Mouse (Mus musculus) forebrain, embryonic 11.5 days (tissue): Measurements from ENCODE around the gene Fezf2. TPM values are rescaled to one million over a fixed set of nuclear protein-coding genes. Genes with fewer than 3 reads are reported as not detected.

ENCODE experiments used
- ATAC-seq: fragments of 200-750 bp; cut with Nextera tagmentation; replicated peaks from 2 replicates; pipeline ENCODE4 v1.8.0; 2017; ENCODE audit warnings: moderate TSS enrichment; ENCODE audit not compliant: low FRiP score
- DNase-seq: peaks from one replicate; pipeline ENCODE4 v3.0.0-alpha.2; 2017; ENCODE audit warnings: low spot score
- H3K27ac ChIP-seq: fragments of 300-500 bp; sonication (generic); 2 replicates; pipeline ENCODE4 v1.5.1; 2014; ENCODE audit warnings: low read depth, low read length
- H3K27me3 ChIP-seq: fragments of 300-500 bp; sonication (generic); 2 replicates; pipeline ENCODE4 v1.6.1; 2014; ENCODE audit warnings: mild to moderate bottlenecking, low read length, mixed read lengths; ENCODE audit not compliant: control insufficient read depth, insufficient read depth
- H3K36me3 ChIP-seq: fragments of 300-500 bp; sonication (generic); 2 replicates; pipeline ENCODE4 v1.6.1; 2014; ENCODE audit warnings: mild to moderate bottlenecking, low read length, moderate library complexity, mixed read lengths; ENCODE audit not compliant: control insufficient read depth, insufficient read depth
- H3K4me1 ChIP-seq: fragments of 300-500 bp; sonication (generic); replicated peaks from 2 replicates; pipeline ENCODE4 v1.6.1; 2014; ENCODE audit warnings: low read length, mixed read lengths; ENCODE audit not compliant: control insufficient read depth, insufficient read depth
- H3K4me2 ChIP-seq: fragments of 300-500 bp; sonication (generic); 2 replicates; pipeline ENCODE4 v1.6.1; 2014; ENCODE audit warnings: low read depth, mild to moderate bottlenecking, low read length, moderate library complexity, mixed read lengths; ENCODE audit not compliant: severe bottlenecking
- H3K4me3 ChIP-seq: fragments of 300-500 bp; sonication (generic); 2 replicates; pipeline ENCODE4 v1.5.1; 2014; ENCODE audit warnings: low read depth, low read length
- H3K9ac ChIP-seq: fragments of 300-500 bp; sonication (generic); 2 replicates; pipeline ENCODE4 v1.6.1; 2014; ENCODE audit warnings: low read length
- H3K9me3 ChIP-seq: fragments of 300-500 bp; sonication (generic); 2 replicates; pipeline ENCODE4 v1.6.1; 2016; ENCODE audit warnings: low read length, mixed read lengths; ENCODE audit not compliant: control insufficient read depth
- WGBS: fragments of 180-500 bp; shearing (Covaris S2); extraction: QIAGEN DNeasy Blood & Tissue Kit; methylation state at CpG from one replicate; pipeline ENCODE4 v1.1.7; 2014; 5-methylcytosine and 5-hydroxymethylcytosine counted together
- polyA plus RNA-seq: library from polyadenylated mRNA; unstranded; fragments of >200 nt; fragmentation: Nextera tagmentation; extraction: Ambion mirVana; gene quantifications from 2 replicates; pipeline ENCODE4 v1.2.1, GENCODE M21; 2014

Gene Fezf2
- polyA plus RNA-seq, 1 experiment from 2014 or later: 51.5 TPM

- H3K36me3 ChIP-seq: no peaks in the 10 kb centered on the region
- peak overlapping the region; percentile 60 for H3K4me3 ChIP-seq
- DNase-seq: peak; percentile 84
- peak overlapping the region; percentile 97 for H3K27ac ChIP-seq
- peak overlapping the region; percentile 60 for H3K4me2 ChIP-seq
- H3K9me3 ChIP-seq: no peaks in the 10 kb centered on the region
- peaks cover 25% of the 10 kb centered on the region; the same call in 1 of the 2 replicates for H3K4me1 ChIP-seq
- peaks cover 47% of the 10 kb centered on the region for H3K27me3 ChIP-seq
- peak overlapping the region; percentile 91 for H3K9ac ChIP-seq
- under 1% methylated on average over 40 of the region's 40 CpGs for WGBS
- peak; percentile 40 for ATAC-seq
Measured at GRCm38 (mm10) chr14:12345241-12345921, 2.6 kb downstream of the Fezf2 start.

- no peaks in the 10 kb centered on the region for H3K9me3 ChIP-seq
- peak; percentile 83 for DNase-seq
- peaks cover 23% of the 10 kb centered on the region; the same call in 1 of the 2 replicates for H3K4me1 ChIP-seq
- no peaks in the 10 kb centered on the region for H3K36me3 ChIP-seq
- under 1% methylated on average over 39 of the region's 39 CpGs for WGBS
- peak overlapping the region; percentile 97 for H3K27ac ChIP-seq
- ATAC-seq: peak; percentile 38
- peak overlapping the region; percentile 60 for H3K4me2 ChIP-seq
- peaks cover 52% of the 10 kb centered on the region for H3K27me3 ChIP-seq
- H3K9ac ChIP-seq: peak overlapping the region; percentile 91
- peak overlapping the region; percentile 60 for H3K4me3 ChIP-seq
Measured at GRCm38 (mm10) chr14:12344746-12345240, 3.2 kb downstream of the Fezf2 start.

GRCm38 (mm10) chr14:12344061-12344745 lies 3.8 kb downstream of the Fezf2 start:
- no peak for ATAC-seq
- Histone ChIP-seq H3K27me3 (peaks cover 54% of the 10 kb centered on the region), H3K36me3 (no peaks in the 10 kb centered on the region), H3K4me2 (peak overlapping the region; percentile 60), H3K4me3 (peak overlapping the region; percentile 60), H3K27ac (peak overlapping the region; percentile 97), H3K4me1 (peaks cover 24% of the 10 kb centered on the region; the same call in 1 of the 2 replicates), H3K9ac (peak overlapping the region; percentile 91), H3K9me3 (no peaks in the 10 kb centered on the region)
- WGBS: 3% methylated on average over 24 of the region's 24 CpGs
- no peak for DNase-seq

GRCm38 (mm10) chr14:12343451-12343941 lies 4.5 kb downstream of the Fezf2 start:
- Histone ChIP-seq H3K27ac (peak overlapping the region; percentile 97), H3K9ac (peak overlapping the region; percentile 91)

GRCm38 (mm10) chr14:12342458-12343131 lies 5.4 kb downstream of the Fezf2 start:
- Histone ChIP-seq H3K4me1 (peaks cover 22% of the 10 kb centered on the region; the same call in 1 of the 2 replicates), H3K9me3 (no peaks in the 10 kb centered on the region), H3K27me3 (peaks cover 42% of the 10 kb centered on the region), H3K27ac (peak overlapping the region; percentile 97), H3K9ac (peak overlapping the region; percentile 91), H3K4me3 (peak overlapping the region; percentile 60), H3K4me2 (peak overlapping the region; percentile 60), H3K36me3 (no peaks in the 10 kb centered on the region)
- DNase-seq (peak; percentile 68), ATAC-seq (no peak)
- 2% methylated on average over 23 of the region's 23 CpGs for WGBS

More at GRCm38 (mm10) chr14:12343451-12343941, 4.5 kb downstream of the Fezf2 start:
- Histone ChIP-seq H3K4me2 (peak overlapping the region; percentile 60), H3K27me3 (peaks cover 48% of the 10 kb centered on the region), H3K9me3 (no peaks in the 10 kb centered on the region), H3K36me3 (no peaks in the 10 kb centered on the region), H3K4me1 (peaks cover 22% of the 10 kb centered on the region; the same call in 1 of the 2 replicates), H3K4me3 (peak overlapping the region; percentile 60)
- DNase-seq: peak; percentile 61
- ATAC-seq: no peak
- WGBS: under 1% methylated on average over 20 of the region's 20 CpGs

- peak overlapping the region; percentile 60 for H3K4me3 ChIP-seq
- H3K27ac ChIP-seq: peak overlapping the region; percentile 97
- H3K9ac ChIP-seq: peak overlapping the region; percentile 91
- H3K4me1 ChIP-seq: peaks cover 25% of the 10 kb centered on the region; the same call in 1 of the 2 replicates
- DNase-seq (no peak), ATAC-seq (no peak)
- no peaks in the 10 kb centered on the region for H3K9me3 ChIP-seq
- peaks cover 45% of the 10 kb centered on the region for H3K27me3 ChIP-seq
- 3% methylated on average over 24 of the region's 24 CpGs for WGBS
- H3K36me3 ChIP-seq: no peaks in the 10 kb centered on the region
- H3K4me2 ChIP-seq: peak overlapping the region; percentile 60
Measured at GRCm38 (mm10) chr14:12341789-12342457, 6.1 kb downstream of the Fezf2 start.

- Histone ChIP-seq H3K4me3 (peak overlapping the region; percentile 60), H3K27ac (peak overlapping the region; percentile 97), H3K27me3 (peaks cover 50% of the 10 kb centered on the region), H3K36me3 (no peaks in the 10 kb centered on the region), H3K9ac (peak overlapping the region; percentile 91), H3K4me1 (peaks cover 27% of the 10 kb centered on the region; the same call in 1 of the 2 replicates), H3K9me3 (no peaks in the 10 kb centered on the region), H3K4me2 (peak overlapping the region; percentile 60)
- ATAC-seq (peak; percentile 13), DNase-seq (peak; percentile 85)
- under 1% methylated on average over 42 of the region's 42 CpGs for WGBS
Measured at GRCm38 (mm10) chr14:12341075-12341788, 6.8 kb downstream of the Fezf2 start.
